Mouse (Mus musculus) testis, adult 2 months (tissue): ENCODE measurements around the gene Ccdc187. TPM values are rescaled to one million over a fixed set of nuclear protein-coding genes. Genes with fewer than 3 reads are reported as not detected.

Source experiments
- H3K27ac ChIP-seq: fragments of 200-500 bp; 2 replicates; pipeline ENCODE4 v1.5.1; 2012; ENCODE audit warnings: low read depth, low read length; ENCODE audit not compliant: control insufficient read depth, insufficient read depth
- H3K27me3 ChIP-seq: fragments of 200-500 bp; 2 replicates; pipeline ENCODE4 v1.6.1; 2012; ENCODE audit warnings: mild to moderate bottlenecking, low read length, moderate library complexity; ENCODE audit not compliant: control insufficient read depth, insufficient read depth
- H3K36me3 ChIP-seq: fragments of 200-500 bp; 2 replicates; pipeline ENCODE4 v1.6.1; 2012; ENCODE audit warnings: mild to moderate bottlenecking, low read length; ENCODE audit not compliant: control insufficient read depth, insufficient read depth
- H3K4me1 ChIP-seq: fragments of 200-500 bp; 2 replicates; pipeline ENCODE4 v1.6.1; 2012; ENCODE audit warnings: low read length; ENCODE audit not compliant: control insufficient read depth, insufficient read depth
- H3K4me3 ChIP-seq: fragments of 200-500 bp; 2 replicates; pipeline ENCODE4 v1.5.1; 2012; ENCODE audit warnings: low read depth, mild to moderate bottlenecking, low read length, moderate library complexity, mixed read lengths; ENCODE audit not compliant: control insufficient read depth
- CTCF ChIP-seq: fragments of 200-500 bp; IDR thresholded peaks from 2 replicates; pipeline ENCODE4 v1.5.1; 2012; ENCODE audit warnings: low read depth, mild to moderate bottlenecking, inconsistent platforms, low read length, moderate library complexity; ENCODE audit not compliant: control insufficient read depth, insufficient read depth, insufficient replicate concordance
- POLR2A ChIP-seq: fragments of 200-500 bp; IDR thresholded peaks from 2 replicates; pipeline ENCODE4 v1.6.1; 2012; ENCODE audit warnings: low read depth, mild to moderate bottlenecking, inconsistent platforms, low read length, moderate library complexity; ENCODE audit not compliant: control insufficient read depth
- polyA plus RNA-seq: library from polyadenylated mRNA; depleted of rRNA; stranded (reverse); fragments of >200 nt; gene quantifications from 2 replicates; pipeline ENCODE4 v1.2.3, GENCODE M21; 2012

Ccdc187 gene
- polyA plus RNA-seq, 1 experiment: 90.3 TPM

- Histone ChIP-seq H3K4me3 (no peak overlapping the region), H3K27ac (no peak overlapping the region), H3K27me3 (no peaks in the 10 kb centered on the region), H3K4me1 (no peaks in the 10 kb centered on the region; the same call in 1 of the 2 replicates), H3K36me3 (no peaks in the 10 kb centered on the region)
- TF ChIP-seq POLR2A: no peak
- TF ChIP-seq CTCF: no peak
These were observed 12.3 kb upstream of the Ccdc187 start for GRCm38 (mm10) chr2:26306702-26307101.

GRCm38 (mm10) chr2:26305555-26305954 is 11.2 kb upstream of the Ccdc187 start:
- Histone ChIP-seq H3K4me3 (no peak overlapping the region), H3K27ac (no peak overlapping the region), H3K4me1 (no peaks in the 10 kb centered on the region), H3K36me3 (no peaks in the 10 kb centered on the region), H3K27me3 (no peaks in the 10 kb centered on the region)
- no peak for TF ChIP-seq CTCF
- no peak for TF ChIP-seq POLR2A

GRCm38 (mm10) chr2:26304711-26305110 is 10.4 kb upstream of the Ccdc187 start:
- Histone ChIP-seq H3K27me3 (no peaks in the 10 kb centered on the region), H3K4me3 (no peak overlapping the region), H3K4me1 (peaks cover 2% of the 10 kb centered on the region; the same call in 1 of the 2 replicates), H3K36me3 (no peaks in the 10 kb centered on the region), H3K27ac (no peak overlapping the region)
- TF ChIP-seq POLR2A (no peak), CTCF (no peak)

GRCm38 (mm10) chr2:26302005-26302503 is 7.7 kb upstream of the Ccdc187 start:
- peaks cover 2% of the 10 kb centered on the region; the same call in 1 of the 2 replicates for H3K4me1 ChIP-seq
- H3K4me3 ChIP-seq: no peak overlapping the region
- H3K27me3 ChIP-seq: no peaks in the 10 kb centered on the region
- H3K27ac ChIP-seq: no peak overlapping the region
- TF ChIP-seq POLR2A: no peak
- no peak for TF ChIP-seq CTCF
- no peaks in the 10 kb centered on the region for H3K36me3 ChIP-seq

- Histone ChIP-seq H3K27ac (no peak overlapping the region), H3K4me3 (no peak overlapping the region), H3K36me3 (no peaks in the 10 kb centered on the region), H3K4me1 (peaks cover 2% of the 10 kb centered on the region; the same call in 1 of the 2 replicates), H3K27me3 (no peaks in the 10 kb centered on the region)
- no peak for TF ChIP-seq POLR2A
- TF ChIP-seq CTCF: peak; percentile 77; the same call in 1 of the 2 replicates
These were observed 6.4 kb upstream of the Ccdc187 start for GRCm38 (mm10) chr2:26300808-26301174.

GRCm38 (mm10) chr2:26300161-26300807 is 5.9 kb upstream of the Ccdc187 start:
- TF ChIP-seq CTCF (no peak), POLR2A (no peak)
- no peaks in the 10 kb centered on the region for H3K27me3 ChIP-seq
- no peak overlapping the region for H3K4me3 ChIP-seq
- H3K27ac ChIP-seq: no peak overlapping the region
- H3K36me3 ChIP-seq: no peaks in the 10 kb centered on the region
- peaks cover 2% of the 10 kb centered on the region; the same call in 1 of the 2 replicates for H3K4me1 ChIP-seq

GRCm38 (mm10) chr2:26299336-26299735 is 5.0 kb upstream of the Ccdc187 start:
- Histone ChIP-seq H3K4me3 (no peak overlapping the region), H3K27ac (no peak overlapping the region), H3K27me3 (no peaks in the 10 kb centered on the region), H3K4me1 (peaks cover 2% of the 10 kb centered on the region; the same call in 1 of the 2 replicates), H3K36me3 (no peaks in the 10 kb centered on the region)
- TF ChIP-seq CTCF (no peak), POLR2A (no peak)
